ENCODE assay signal across 7 mouse cellular contexts in genomic region chr9:121778066-121778624, GRCm38 (mm10). TPM values are rescaled to one million over a fixed set of nuclear protein-coding genes. Genes with fewer than 3 reads are reported as not detected.
DNase-seq lines count a peak whose midpoint lies in the region; ATAC-seq and TF ChIP-seq lines count a peak whose summit lies in the region.

No protein-coding gene starts in this region.

- no peaks in the 10 kb centered on the region for H3K36me3 ChIP-seq in testis, adult 2 months (ENCODE audit: control insufficient read depth, insufficient read depth, low read length)
- no peaks in the 10 kb centered on the region for H3K36me3 ChIP-seq in forebrain, embryonic 15.5 days
- H3K36me3 ChIP-seq in intestine, embryonic 15.5 days, result no peaks in the 10 kb centered on the region
- no peaks in the 10 kb centered on the region for H3K36me3 ChIP-seq in limb, embryonic 15.5 days

- H3K9me3 ChIP-seq in forebrain, embryonic 15.5 days, result no peaks in the 10 kb centered on the region
- H3K9me3 ChIP-seq in intestine, embryonic 15.5 days, result no peaks in the 10 kb centered on the region
- H3K9me3 ChIP-seq in limb, embryonic 15.5 days, result no peaks in the 10 kb centered on the region

- no peak for DNase-seq in testis, postnatal 14 days (ENCODE audit: low spot score)
- peak; percentile 77 to 82 for DNase-seq in right cerebral cortex, adult 2 months (ENCODE audit: low spot score in 2 of 2)
- no peak for DNase-seq in urinary bladder, postnatal 36 days (ENCODE audit: low spot score in 2 of 2)

- peaks cover 10% of the 10 kb centered on the region; the same call in 1 of the 2 replicates for H3K4me1 ChIP-seq in testis, adult 2 months (ENCODE audit: control insufficient read depth, insufficient read depth, low read length)
- H3K4me1 ChIP-seq in forebrain, embryonic 15.5 days, result peaks cover 11% of the 10 kb centered on the region
- H3K4me1 ChIP-seq in intestine, embryonic 15.5 days (replicated peaks), result peaks cover 12% of the 10 kb centered on the region
- H3K4me1 ChIP-seq in limb, embryonic 15.5 days, result peaks cover 23% of the 10 kb centered on the region

- peak overlapping the region; percentile 40 for H3K9ac ChIP-seq in forebrain, embryonic 15.5 days (replicated peaks)
- H3K9ac ChIP-seq in intestine, embryonic 15.5 days, result peak overlapping the region; percentile 20; the same call in 1 of the 2 replicates
- peak overlapping the region; percentile 5; the same call in 1 of the 2 replicates for H3K9ac ChIP-seq in limb, embryonic 15.5 days

- no peaks in the 10 kb centered on the region for H3K27me3 ChIP-seq in testis, adult 2 months (ENCODE audit: control insufficient read depth, insufficient read depth, low read length)
- H3K27me3 ChIP-seq in forebrain, embryonic 15.5 days, result peaks cover 38% of the 10 kb centered on the region
- peaks cover 45% of the 10 kb centered on the region for H3K27me3 ChIP-seq in intestine, embryonic 15.5 days (replicated peaks)
- peaks cover 49% of the 10 kb centered on the region for H3K27me3 ChIP-seq in limb, embryonic 15.5 days

- WGBS in forebrain, embryonic 15.5 days, result 15% methylated on average over 54 of the region's 54 CpGs
- 14% methylated on average over 54 of the region's 54 CpGs for WGBS in intestine, embryonic 15.5 days
- 14% methylated on average over 54 of the region's 54 CpGs for WGBS in limb, embryonic 15.5 days

- ATAC-seq in forebrain, embryonic 15.5 days (replicated peaks), result peak; percentile 59
- peak; percentile 41; the same call in 1 of the 2 replicates for ATAC-seq in intestine, embryonic 15.5 days
- no peak for ATAC-seq in limb, embryonic 15.5 days (ENCODE audit: insufficient number of reproducible peaks, low FRiP score, low TSS enrichment, low read depth)

- H3K4me3 ChIP-seq in testis, adult 2 months (ENCODE audit: control insufficient read depth, low read depth, low read length), result peak overlapping the region; percentile 27
- H3K4me3 ChIP-seq in forebrain, embryonic 15.5 days, result peak overlapping the region; percentile 40
- peak overlapping the region; percentile 35 for H3K4me3 ChIP-seq in intestine, embryonic 15.5 days (replicated peaks)
- peak overlapping the region; percentile 35 for H3K4me3 ChIP-seq in limb, embryonic 15.5 days

- no peak for TF ChIP-seq CTCF in testis, adult 2 months (IDR thresholded peaks at IDR 0.05; ENCODE audit: control insufficient read depth, insufficient read depth, insufficient replicate concordance, low read depth, low read length)

- no peak for TF ChIP-seq POLR2A in testis, adult 2 months (IDR thresholded peaks at IDR 0.05; ENCODE audit: control insufficient read depth, low read depth, low read length)

- H3K4me2 ChIP-seq in forebrain, embryonic 15.5 days (replicated peaks), result peak overlapping the region; percentile 70
- H3K4me2 ChIP-seq in intestine, embryonic 15.5 days (replicated peaks), result peak overlapping the region; percentile 74
- H3K4me2 ChIP-seq in limb, embryonic 15.5 days, result peak overlapping the region; percentile 64

- H3K27ac ChIP-seq in testis, adult 2 months (ENCODE audit: control insufficient read depth, insufficient read depth, low read depth, low read length), result no peak overlapping the region
- no peak overlapping the region for H3K27ac ChIP-seq in forebrain, embryonic 15.5 days (replicated peaks)
- H3K27ac ChIP-seq in intestine, embryonic 15.5 days, result no peak overlapping the region
- H3K27ac ChIP-seq in limb, embryonic 15.5 days, result no peak overlapping the region; the same call in 1 of the 2 replicates

RNA-seq across cellular contexts. Expression of gene Klhl40, which starts 0.7 kb away (rescaled TPM):
- polyA plus RNA-seq in testis, adult 2 months (2012; rRNA removed), result 0.14 and 0.23 TPM in 2 replicates
- polyA plus RNA-seq in forebrain, embryonic 15.5 days (2015; fragmentation: Nextera tagmentation; extraction: Ambion mirVana), result 0.50 and 0.69 TPM in 2 replicates
- polyA plus RNA-seq in intestine, embryonic 15.5 days (2015; fragmentation: Nextera tagmentation; extraction: Ambion mirVana), result 0.29 and 0.39 TPM in 2 replicates
- 14.0 and 35.3 TPM in 2 replicates for polyA plus RNA-seq in limb, embryonic 15.5 days (2015; fragmentation: Nextera tagmentation; extraction: Ambion mirVana)

RNA-seq across cellular contexts. Expression of gene Hhatl, which starts 14.2 kb away (rescaled TPM):
- polyA plus RNA-seq in testis, adult 2 months (2012; rRNA removed), result 19.8 and 21.3 TPM in 2 replicates
- polyA plus RNA-seq in forebrain, embryonic 15.5 days (2015; fragmentation: Nextera tagmentation; extraction: Ambion mirVana), result 0.25 TPM in 1 of 2 replicates, not detected in the other
- polyA plus RNA-seq in intestine, embryonic 15.5 days (2015; fragmentation: Nextera tagmentation; extraction: Ambion mirVana), result 1.1 and 1.5 TPM in 2 replicates
- 1.4 and 5.5 TPM in 2 replicates for polyA plus RNA-seq in limb, embryonic 15.5 days (2015; fragmentation: Nextera tagmentation; extraction: Ambion mirVana)

RNA-seq across cellular contexts. Expression of gene Zfp651, which starts 19.0 kb away (rescaled TPM):
- polyA plus RNA-seq in testis, adult 2 months (2012; rRNA removed), result 4.9 and 5.3 TPM in 2 replicates
- 20.1 and 20.6 TPM in 2 replicates for polyA plus RNA-seq in forebrain, embryonic 15.5 days (2015; fragmentation: Nextera tagmentation; extraction: Ambion mirVana)
- 13.0 and 14.0 TPM in 2 replicates for polyA plus RNA-seq in intestine, embryonic 15.5 days (2015; fragmentation: Nextera tagmentation; extraction: Ambion mirVana)
- polyA plus RNA-seq in limb, embryonic 15.5 days (2015; fragmentation: Nextera tagmentation; extraction: Ambion mirVana), result 16.2 and 29.6 TPM in 2 replicates

RNA-seq across cellular contexts. Expression of gene Nktr, which starts 59.2 kb away (rescaled TPM):
- 58.4 and 61.9 TPM in 2 replicates for polyA plus RNA-seq in testis, adult 2 months (2012; rRNA removed)
- polyA plus RNA-seq in forebrain, embryonic 15.5 days (2015; fragmentation: Nextera tagmentation; extraction: Ambion mirVana), result 57.5 and 58.4 TPM in 2 replicates
- polyA plus RNA-seq in intestine, embryonic 15.5 days (2015; fragmentation: Nextera tagmentation; extraction: Ambion mirVana), result 57.9 and 62.6 TPM in 2 replicates
- 68.1 and 76.9 TPM in 2 replicates for polyA plus RNA-seq in limb, embryonic 15.5 days (2015; fragmentation: Nextera tagmentation; extraction: Ambion mirVana)

Comparison
In these comparisons a context has a peak if more than half of its experiments do, and no peak if none do; other contexts are left out.
1. DNase-seq: peak in right cerebral cortex, adult 2 months (2 of 2); none in testis, postnatal 14 days (single experiment) and urinary bladder, postnatal 36 days (0 of 2).
2. Peak in every context shown above with its lines, with median percentiles within 50 percentile points of each other: H3K4me3 ChIP-seq, H3K4me2 ChIP-seq and H3K9ac ChIP-seq.